Comparison of ENCODE assay signal across 12 mouse cellular contexts in the genomic region with DNA sequence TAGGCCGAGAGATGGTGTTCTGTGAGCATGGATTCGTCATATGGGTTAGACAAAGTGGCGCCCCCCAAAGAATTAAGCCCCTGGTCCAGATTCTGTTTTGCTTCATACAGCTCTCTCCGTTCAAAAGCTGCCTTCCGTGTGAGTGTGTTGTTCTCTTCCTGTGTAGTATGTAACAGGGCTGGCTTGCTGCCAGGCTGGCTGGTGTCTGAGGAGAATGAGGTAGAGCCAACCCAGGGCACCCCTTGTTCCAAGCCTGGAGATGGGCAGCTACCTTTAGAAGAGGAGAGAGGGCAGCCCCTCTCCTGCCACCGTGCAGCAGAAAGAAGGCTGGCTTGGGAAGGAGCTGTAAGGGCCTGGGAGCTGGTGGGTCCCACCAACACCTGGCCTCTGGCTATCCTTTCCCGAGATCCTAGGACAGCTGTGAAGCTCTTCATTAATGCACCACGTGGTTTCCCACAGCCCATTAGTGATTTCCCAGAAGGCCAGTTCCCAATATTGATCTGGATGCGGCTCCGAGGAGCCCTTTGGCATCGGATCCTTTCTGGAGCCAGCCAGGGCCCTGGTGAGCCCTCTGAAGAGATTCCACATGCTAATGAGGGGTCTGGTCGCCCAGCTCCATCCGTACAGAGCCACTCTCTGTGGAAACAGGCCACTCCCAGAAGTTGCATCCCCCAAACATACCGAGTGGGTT. TPM values are rescaled to one million over a fixed set of nuclear protein-coding genes. Genes with fewer than 3 reads are reported as not detected.
DNase-seq lines count a peak whose midpoint lies in the region; ATAC-seq and TF ChIP-seq lines count a peak whose summit lies in the region.
"Had no signal": no experiment of that assay in that cellular context is flagged by ENCODE, and none has a peak within 500 bp of the region (broad histone marks: within the 10 kb centered on the region; RNA-seq: fewer than 3 reads in every experiment).

No protein-coding gene starts in this region.

- intact Hi-C loops in heart, postnatal 36 days (cut with DNase I), result no loop called here

- H3K36me3 ChIP-seq in embryonic facial prominence, embryonic 14.5 days (ENCODE audit: control insufficient read depth, insufficient read depth, low read length), result no peaks in the 10 kb centered on the region
- H3K36me3 ChIP-seq in embryonic facial prominence, embryonic 10.5 days (replicated peaks), result no peaks in the 10 kb centered on the region
- no peaks in the 10 kb centered on the region for H3K36me3 ChIP-seq in lung, embryonic 15.5 days
- H3K36me3 ChIP-seq in hindbrain, embryonic 15.5 days, result no peaks in the 10 kb centered on the region
- H3K36me3 ChIP-seq: limb, embryonic 15.5 days had no signal

- no peaks in the 10 kb centered on the region for H3K9me3 ChIP-seq in embryonic facial prominence, embryonic 14.5 days (ENCODE audit: control insufficient read depth, low read length)
- H3K9me3 ChIP-seq in embryonic facial prominence, embryonic 10.5 days, result no peaks in the 10 kb centered on the region
- no peaks in the 10 kb centered on the region; the same call in 1 of the 2 replicates for H3K9me3 ChIP-seq in lung, embryonic 15.5 days
- no peaks in the 10 kb centered on the region for H3K9me3 ChIP-seq in hindbrain, embryonic 15.5 days
- H3K9me3 ChIP-seq: limb, embryonic 15.5 days had no signal

- TF ChIP-seq POLR2A in olfactory bulb, adult 2 months (IDR thresholded peaks at IDR 0.05; ENCODE audit: insufficient read depth, low read depth, low read length), result no peak

- DNase-seq in embryonic facial prominence, embryonic 14.5 days (ENCODE audit: low spot score), result no peak
- DNase-seq in embryonic facial prominence, embryonic 10.5 days (ENCODE audit: low spot score), result no peak
- DNase-seq in lung, adult 18-20 months, result no peak
- DNase-seq in ovary, postnatal 14 days (ENCODE audit: low spot score), result no peak
- DNase-seq in heart, postnatal 36 days, result no peak
- DNase-seq: adrenal gland, adult 2 months; heart, postnatal 10 days; thymus, postnatal 25 days had no signal

- no peak overlapping the region for H3K9ac ChIP-seq in embryonic facial prominence, embryonic 14.5 days (ENCODE audit: low read depth, low read length)
- H3K9ac ChIP-seq in lung, embryonic 15.5 days, result no peak overlapping the region
- H3K9ac ChIP-seq in hindbrain, embryonic 15.5 days, result no peak overlapping the region
- H3K9ac ChIP-seq: limb, embryonic 15.5 days had no signal

- H3K27me3 ChIP-seq in embryonic facial prominence, embryonic 14.5 days (replicated peaks; ENCODE audit: control insufficient read depth, insufficient read depth, low read length), result no peaks in the 10 kb centered on the region
- H3K27me3 ChIP-seq in embryonic facial prominence, embryonic 10.5 days (replicated peaks; ENCODE audit: low read depth, poor library complexity, severe bottlenecking), result no peaks in the 10 kb centered on the region
- no peaks in the 10 kb centered on the region for H3K27me3 ChIP-seq in lung, embryonic 15.5 days
- H3K27me3 ChIP-seq in hindbrain, embryonic 15.5 days, result no peaks in the 10 kb centered on the region
- H3K27me3 ChIP-seq: limb, embryonic 15.5 days had no signal

- TF ChIP-seq CTCF in olfactory bulb, adult 2 months (IDR thresholded peaks at IDR 0.05; ENCODE audit: insufficient read depth, low read depth, low read length), result no peak

- H3K4me2 ChIP-seq in embryonic facial prominence, embryonic 14.5 days (ENCODE audit: low read depth, low read length), result no peak overlapping the region
- no peak overlapping the region for H3K4me2 ChIP-seq in lung, embryonic 15.5 days
- H3K4me2 ChIP-seq in hindbrain, embryonic 15.5 days, result no peak overlapping the region
- H3K4me2 ChIP-seq: limb, embryonic 15.5 days had no signal

- H3K4me3 ChIP-seq in embryonic facial prominence, embryonic 14.5 days (ENCODE audit: low read depth, low read length), result no peak overlapping the region
- H3K4me3 ChIP-seq in embryonic facial prominence, embryonic 10.5 days, result no peak overlapping the region
- no peak overlapping the region for H3K4me3 ChIP-seq in lung, embryonic 15.5 days
- no peak overlapping the region for H3K4me3 ChIP-seq in hindbrain, embryonic 15.5 days
- H3K4me3 ChIP-seq in olfactory bulb, adult 2 months (ENCODE audit: insufficient read depth, low read depth, low read length), result no peak overlapping the region
- H3K4me3 ChIP-seq: limb, embryonic 15.5 days had no signal

- peak; percentile 37; the same call in 1 of the 2 replicates for ATAC-seq in embryonic facial prominence, embryonic 14.5 days (ENCODE audit: low read depth)
- ATAC-seq in lung, embryonic 15.5 days (ENCODE audit: borderline replicate concordance, extremely low read depth, low FRiP score, low TSS enrichment), result 0 out of 2 replicates have a peak, but pooled peaks have one; percentile 41
- ATAC-seq in hindbrain, embryonic 15.5 days (ENCODE audit: low FRiP score, low read depth), result peak; percentile 46; the same call in 1 of the 2 replicates

- no peak overlapping the region for H3K27ac ChIP-seq in embryonic facial prominence, embryonic 14.5 days (replicated peaks; ENCODE audit: low read depth, low read length)
- no peak overlapping the region for H3K27ac ChIP-seq in embryonic facial prominence, embryonic 10.5 days (replicated peaks)
- H3K27ac ChIP-seq in lung, embryonic 15.5 days, result peak overlapping the region; percentile 46; the same call in 1 of the 2 replicates
- H3K27ac ChIP-seq in hindbrain, embryonic 15.5 days (replicated peaks), result 0 out of 2 replicates have a peak overlapping the region, but pooled peaks have one; percentile 22
- H3K27ac ChIP-seq in olfactory bulb, adult 2 months (ENCODE audit: insufficient read depth, low read depth, low read length), result peak overlapping the region; percentile 8; the same call in 1 of the 2 replicates
- H3K27ac ChIP-seq: limb, embryonic 15.5 days had no signal

- H3K4me1 ChIP-seq in embryonic facial prominence, embryonic 14.5 days (ENCODE audit: control insufficient read depth, insufficient read depth, low read length), result peaks cover 14% of the 10 kb centered on the region
- H3K4me1 ChIP-seq in embryonic facial prominence, embryonic 10.5 days, result peaks cover 12% of the 10 kb centered on the region; the same call in 1 of the 2 replicates
- H3K4me1 ChIP-seq in lung, embryonic 15.5 days, result no peaks in the 10 kb centered on the region; the same call in 1 of the 2 replicates
- H3K4me1 ChIP-seq in hindbrain, embryonic 15.5 days (replicated peaks), result peaks cover 30% of the 10 kb centered on the region
- peaks cover 39% of the 10 kb centered on the region for H3K4me1 ChIP-seq in olfactory bulb, adult 2 months (ENCODE audit: control insufficient read depth, insufficient read depth, low read length)

- 61% methylated on average over 14 of the region's 14 CpGs for WGBS in embryonic facial prominence, embryonic 14.5 days
- 74% methylated on average over 14 of the region's 14 CpGs for WGBS in embryonic facial prominence, embryonic 10.5 days
- WGBS in lung, embryonic 15.5 days, result 63% methylated on average over 14 of the region's 14 CpGs
- 39% methylated on average over 14 of the region's 14 CpGs for WGBS in hindbrain, embryonic 15.5 days
- WGBS in olfactory bulb, adult 2 months, result 48% methylated on average over 14 of the region's 14 CpGs

RNA-seq across cellular contexts. Expression of a gene that starts 19.5 kb away (rescaled TPM):
- polyA plus RNA-seq in embryonic facial prominence, embryonic 14.5 days (2014; fragmentation: Nextera tagmentation; extraction: Ambion mirVana), result 29.1 and 30.4 TPM in 2 replicates
- 6.2 and 6.6 TPM in 2 replicates for polyA plus RNA-seq in embryonic facial prominence, embryonic 10.5 days (2016; fragmentation: Nextera tagmentation; extraction: Ambion mirVana)
- polyA plus RNA-seq in lung, embryonic 15.5 days (2015; fragmentation: Nextera tagmentation; extraction: Ambion mirVana), result 75.8 and 76.7 TPM in 2 replicates
- 54.3 and 59.0 TPM in 2 replicates for polyA plus RNA-seq in hindbrain, embryonic 15.5 days (2015; fragmentation: Nextera tagmentation; extraction: Ambion mirVana)
- polyA plus RNA-seq in olfactory bulb, adult 2 months (2012; ENCODE audit: insufficient read depth, insufficient read length, low replicate concordance, missing spikeins), result not detected in 2 replicates
- total RNA-seq in heart, postnatal 36 days (2021), result 100 to 1,000 TPM; 113 to 133 TPM

Comparison
In these comparisons a context has a peak if more than half of its experiments do, and no peak if none do; other contexts are left out.
1. H3K27ac ChIP-seq: peak in lung, embryonic 15.5 days (single experiment), hindbrain, embryonic 15.5 days (single experiment) and olfactory bulb, adult 2 months (single experiment); none in embryonic facial prominence, embryonic 14.5 days (single experiment) and embryonic facial prominence, embryonic 10.5 days (single experiment).
2. Peak in every context shown above with its lines, with median percentiles within 50 percentile points of each other: ATAC-seq.